Mouse (Mus musculus): ENCODE measurements around the gene Igf2r.
A peak's percentile ranks its signal among the peaks of the same experiment; 100 is the strongest.

Gene Igf2r

GRCm38 (mm10) chr17:12782861-12783847 lies 13.7 kb upstream of the Igf2r start:
- DNase-seq (ENCODE audit: extremely low read depth, insufficient read length, low spot score), result peak; percentile 72

- DNase-seq (ENCODE audit: extremely low read depth, insufficient read length, low spot score), result no peak
These were observed 11.6 kb upstream of the Igf2r start for GRCm38 (mm10) chr17:12781101-12781500.

GRCm38 (mm10) chr17:12780125-12780524 lies 10.7 kb upstream of the Igf2r start:
- no peak for DNase-seq (ENCODE audit: extremely low read depth, insufficient read length, low spot score)

GRCm38 (mm10) chr17:12779442-12779841 lies 10.0 kb upstream of the Igf2r start:
- no peak for DNase-seq (ENCODE audit: extremely low read depth, insufficient read length, low spot score)

GRCm38 (mm10) chr17:12773956-12774355 lies 4.5 kb upstream of the Igf2r start:
- no peak for DNase-seq (ENCODE audit: extremely low read depth, insufficient read length, low spot score)

GRCm38 (mm10) chr17:12770500-12770899 lies 1.0 kb upstream of the Igf2r start:
- no peak for DNase-seq (ENCODE audit: extremely low read depth, insufficient read length, low spot score)

- no peak for DNase-seq (ENCODE audit: extremely low read depth, insufficient read length, low spot score)
These were observed 767 bp downstream of the Igf2r start for GRCm38 (mm10) chr17:12768415-12769379.

GRCm38 (mm10) chr17:12767294-12767852 lies 2.1 kb downstream of the Igf2r start:
- no peak for DNase-seq (ENCODE audit: extremely low read depth, insufficient read length, low spot score)

- no peak for DNase-seq (ENCODE audit: extremely low read depth, insufficient read length, low spot score)
These were observed 6.1 kb downstream of the Igf2r start for GRCm38 (mm10) chr17:12763412-12763811.

- DNase-seq (ENCODE audit: extremely low read depth, insufficient read length, low spot score), result no peak
These were observed 8.9 kb downstream of the Igf2r start for GRCm38 (mm10) chr17:12760355-12761146.

- no peak for DNase-seq (ENCODE audit: extremely low read depth, insufficient read length, low spot score)
These were observed 9.8 kb downstream of the Igf2r start for GRCm38 (mm10) chr17:12759646-12760074.

- no peak for DNase-seq (ENCODE audit: extremely low read depth, insufficient read length, low spot score)
These were observed 10.6 kb downstream of the Igf2r start for GRCm38 (mm10) chr17:12758701-12759455.

- DNase-seq (ENCODE audit: extremely low read depth, insufficient read length, low spot score), result peak; percentile 82
These were observed 11.5 kb downstream of the Igf2r start for GRCm38 (mm10) chr17:12757990-12758389.

GRCm38 (mm10) chr17:12757161-12757560 lies 12.3 kb downstream of the Igf2r start:
- DNase-seq (ENCODE audit: extremely low read depth, insufficient read length, low spot score), result no peak

GRCm38 (mm10) chr17:12755951-12756350 lies 13.5 kb downstream of the Igf2r start:
- DNase-seq (ENCODE audit: extremely low read depth, insufficient read length, low spot score), result no peak

GRCm38 (mm10) chr17:12755146-12755545 lies 14.3 kb downstream of the Igf2r start:
- no peak for DNase-seq (ENCODE audit: extremely low read depth, insufficient read length, low spot score)

GRCm38 (mm10) chr17:12754243-12755007 lies 15.0 kb downstream of the Igf2r start:
- DNase-seq (ENCODE audit: extremely low read depth, insufficient read length, low spot score), result peak; percentile 51

GRCm38 (mm10) chr17:12753050-12753449 lies 16.4 kb downstream of the Igf2r start:
- no peak for DNase-seq (ENCODE audit: extremely low read depth, insufficient read length, low spot score)
